Mouse (Mus musculus) forebrain, embryonic 14.5 days (tissue): Measurements from ENCODE around the gene Gm10382. TPM values are rescaled to one million over a fixed set of nuclear protein-coding genes. Genes with fewer than 3 reads are reported as not detected.
A peak's percentile ranks its signal among the peaks of the same experiment; 100 is the strongest.
"Not testable (repeated sequence)": the region's sequence is repeated elsewhere in the genome, so short reads cannot be mapped to it uniquely, and the experiment has no call there.

Source experiments
- ATAC-seq: fragments of 200-750 bp; cut with Nextera tagmentation; 2 replicates; pipeline ENCODE4 v1.8.0; 2017; ENCODE audit warnings: mild to moderate bottlenecking, moderate library complexity
- DNase-seq: peaks from one replicate; pipeline ENCODE4 v3.0.0-alpha.2; 2015; ENCODE audit warnings: low spot score
- H3K27ac ChIP-seq: fragments of 300-500 bp; sonication (generic); 2 replicates; pipeline ENCODE4 v1.5.1; 2014; ENCODE audit warnings: low read depth, mild to moderate bottlenecking, control low read depth, low read length, moderate library complexity
- H3K27me3 ChIP-seq: fragments of 300-500 bp; sonication (generic); replicated peaks from 2 replicates; pipeline ENCODE4 v1.6.1; 2014; ENCODE audit warnings: low read length, control low read depth, mixed read lengths; ENCODE audit not compliant: control insufficient read depth, insufficient read depth
- H3K36me3 ChIP-seq: fragments of 300-500 bp; sonication (generic); 2 replicates; pipeline ENCODE4 v1.6.1; 2014; ENCODE audit warnings: low read length, control low read depth; ENCODE audit not compliant: control insufficient read depth, insufficient read depth
- H3K4me1 ChIP-seq: fragments of 300-500 bp; sonication (generic); 2 replicates; pipeline ENCODE4 v1.6.1; 2014; ENCODE audit warnings: antibody characterized with exemption, low read length, control low read depth; ENCODE audit not compliant: control insufficient read depth, insufficient read depth
- H3K4me2 ChIP-seq: fragments of 300-500 bp; sonication (generic); 2 replicates; pipeline ENCODE4 v1.6.1; 2014; ENCODE audit warnings: mild to moderate bottlenecking, control low read depth, low read length
- H3K4me3 ChIP-seq: fragments of 300-500 bp; sonication (generic); 2 replicates; pipeline ENCODE4 v1.5.1; 2014; ENCODE audit warnings: low read depth, low read length, control low read depth
- H3K9ac ChIP-seq: fragments of 300-500 bp; sonication (generic); 2 replicates; pipeline ENCODE4 v1.6.1; 2014; ENCODE audit warnings: mild to moderate bottlenecking, low read length, control low read depth, moderate library complexity
- H3K9me3 ChIP-seq: fragments of 300-500 bp; sonication (generic); replicated peaks from 2 replicates; pipeline ENCODE4 v1.6.1; 2016; ENCODE audit warnings: low read length, control low read depth, mixed read lengths; ENCODE audit not compliant: control insufficient read depth
- WGBS: fragments of 180-500 bp; shearing (Covaris S2); extraction: QIAGEN DNeasy Blood & Tissue Kit; methylation state at CpG from one replicate; pipeline ENCODE4 v1.1.7; 2014; 5-methylcytosine and 5-hydroxymethylcytosine counted together
- polyA plus RNA-seq: library from polyadenylated mRNA; unstranded; fragments of >200 nt; fragmentation: Nextera tagmentation; extraction: Ambion mirVana; gene quantifications from 2 replicates; pipeline ENCODE4 v1.2.1, GENCODE M21; 2014

The Gm10382 gene
- polyA plus RNA-seq, 1 experiment from 2014 or later, result 0.33 TPM

DNA sequence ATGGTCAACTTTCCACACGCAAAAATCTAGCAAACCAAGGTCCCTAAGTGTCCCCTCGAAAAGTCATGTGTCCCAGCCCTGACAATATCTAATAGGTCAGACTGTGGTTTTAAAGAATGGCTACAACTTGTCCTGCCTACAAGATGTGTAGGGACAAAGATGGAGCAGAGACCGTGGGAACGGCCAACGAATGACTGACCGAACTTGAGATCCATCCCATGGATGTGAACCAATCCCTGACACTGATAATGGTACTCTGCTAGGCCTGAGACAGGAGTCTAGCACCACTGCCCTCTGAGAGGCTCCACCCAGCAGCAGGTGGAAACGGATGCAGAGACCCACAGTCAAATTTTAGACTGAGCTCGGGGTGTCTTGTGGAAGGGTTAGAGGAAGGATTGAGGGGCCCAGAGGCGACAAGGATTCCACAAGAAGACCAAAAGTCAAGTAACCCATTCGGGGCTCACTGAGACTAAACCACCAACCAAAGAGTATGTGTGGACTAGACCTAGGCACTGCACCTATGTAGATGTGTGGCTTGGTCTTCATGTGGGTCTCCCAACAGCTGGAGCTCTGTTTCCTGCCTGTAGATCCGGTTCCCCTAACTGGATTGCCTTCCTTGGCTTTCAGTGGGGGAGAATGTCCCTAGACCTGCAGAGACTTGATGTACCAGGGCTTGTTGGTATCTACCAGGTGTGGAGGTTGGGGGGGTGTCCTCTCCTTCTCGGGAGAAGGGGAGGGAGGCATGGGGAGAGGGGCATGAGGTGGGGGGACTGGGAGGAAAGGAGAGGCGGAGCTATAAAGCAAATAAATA, 18.1 kb downstream of the Gm10382 start:
- 0 out of 2 replicates have a peak, but pooled peaks cover 7% of the 10 kb centered on the region for H3K4me1 ChIP-seq
- H3K4me3 ChIP-seq, result peak overlapping the region; percentile 48
- peak overlapping the region; percentile 86 for H3K27ac ChIP-seq
- no peaks in the 10 kb centered on the region for H3K36me3 ChIP-seq
- H3K9ac ChIP-seq, result peak overlapping the region; percentile 70; the same call in 1 of the 2 replicates
- WGBS, result 58% methylated on average over 13 of the region's 13 CpGs
- no peaks in the 10 kb centered on the region for H3K27me3 ChIP-seq
- H3K4me2 ChIP-seq, result peak overlapping the region; percentile 71
- DNase-seq (no peak), ATAC-seq (no peak)
- H3K9me3 ChIP-seq, result no peaks in the 10 kb centered on the region

GRCm38 (mm10) chr5:125407910-125408575, 18.9 kb downstream of the Gm10382 start:
- H3K4me2 ChIP-seq, result no peak overlapping the region
- H3K27me3 ChIP-seq, result no peaks in the 10 kb centered on the region
- no peaks in the 10 kb centered on the region for H3K36me3 ChIP-seq
- H3K9me3 ChIP-seq, result no peaks in the 10 kb centered on the region
- H3K4me3 ChIP-seq, result no peak overlapping the region
- H3K9ac ChIP-seq, result no peak overlapping the region
- 73% methylated on average over 14 of the region's 14 CpGs for WGBS
- DNase-seq (no peak), ATAC-seq (no peak)
- H3K4me1 ChIP-seq, result 0 out of 2 replicates have a peak, but pooled peaks cover 7% of the 10 kb centered on the region
- no peak overlapping the region for H3K27ac ChIP-seq

- WGBS, result under 1% methylated on average over 13 of the region's 13 CpGs
- ATAC-seq, result peak; percentile 27
- H3K27ac ChIP-seq, result no peak overlapping the region
These were observed 19.7 kb downstream of the Gm10382 start for GRCm38 (mm10) chr5:125408842-125409241.

DNA sequence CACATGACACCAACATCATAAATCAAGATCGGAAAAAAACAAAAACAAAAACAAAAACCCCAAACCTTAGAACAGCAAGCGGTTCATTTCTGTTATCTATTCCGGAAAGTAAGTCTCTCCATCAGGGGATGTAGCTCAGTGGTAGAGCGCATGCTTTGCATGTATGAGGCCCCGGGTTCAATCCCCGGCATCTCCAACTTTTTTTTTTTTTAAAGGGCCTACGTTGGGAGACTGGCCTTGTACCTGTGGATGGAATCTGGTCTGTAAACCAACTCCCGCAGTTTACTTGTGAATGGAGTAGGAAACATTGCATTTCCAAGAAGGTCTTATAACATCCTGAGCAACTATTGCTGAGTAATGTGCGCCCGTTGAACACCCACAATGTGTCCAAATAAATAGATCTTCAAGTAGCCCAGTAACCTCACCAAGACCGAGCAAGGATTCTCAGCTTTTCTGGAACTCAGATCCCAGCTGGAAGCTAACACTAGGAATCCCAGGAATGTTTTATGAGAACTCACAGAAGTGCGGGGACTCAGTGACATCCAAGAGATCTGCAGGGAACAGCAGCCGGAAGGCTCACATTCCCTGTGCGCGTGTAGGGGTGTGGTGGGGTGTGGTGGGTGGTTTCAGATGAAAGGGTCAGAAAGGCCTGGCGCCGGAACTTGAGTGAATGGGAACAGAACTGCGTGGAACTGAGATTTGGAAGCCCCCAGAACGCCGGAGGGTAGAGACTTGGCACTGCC, 20.4 kb downstream of the Gm10382 start:
- WGBS, result 11% methylated on average over 20 of the region's 20 CpGs
- H3K27ac ChIP-seq, result no peak overlapping the region

More at GRCm38 (mm10) chr5:125408842-125409241, 19.7 kb downstream of the Gm10382 start:
- peak overlapping the region; percentile 4; the same call in 1 of the 2 replicates for H3K4me3 ChIP-seq
- H3K4me1 ChIP-seq, result 0 out of 2 replicates have a peak, but pooled peaks cover 7% of the 10 kb centered on the region
- peak; percentile 89 for DNase-seq
- peaks cover 8% of the 10 kb centered on the region for H3K36me3 ChIP-seq
- no peaks in the 10 kb centered on the region for H3K27me3 ChIP-seq
- no peak overlapping the region for H3K9ac ChIP-seq
- H3K4me2 ChIP-seq, result peak overlapping the region; percentile 14
- no peaks in the 10 kb centered on the region for H3K9me3 ChIP-seq

DNA sequence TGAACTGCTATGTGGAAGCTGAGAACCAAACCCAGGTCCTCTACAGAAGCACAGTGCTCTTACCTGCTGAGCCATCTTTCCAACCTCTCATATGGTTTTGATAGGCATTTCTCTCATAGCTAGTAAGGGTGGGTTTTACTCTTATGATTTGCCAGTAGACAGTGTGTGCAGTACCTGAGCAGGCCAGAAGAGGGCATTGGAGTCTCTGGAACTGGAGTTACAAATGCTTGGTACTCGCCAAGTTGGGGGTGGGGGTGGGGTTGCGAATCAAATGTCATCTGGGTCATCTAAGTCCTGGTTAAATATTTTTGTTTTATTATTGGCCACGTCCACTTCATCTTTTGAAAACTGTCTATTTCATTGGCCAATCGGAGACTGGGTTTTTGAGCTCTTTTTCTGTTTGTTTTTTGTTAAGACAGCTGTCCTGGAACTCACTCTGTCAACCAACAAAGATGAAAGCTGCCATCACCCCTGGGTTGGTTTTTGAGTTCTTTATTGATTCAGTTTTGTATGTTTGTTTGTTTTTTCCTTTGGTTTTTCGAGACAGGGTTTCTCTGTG, 22.9 kb downstream of the Gm10382 start:
- 65% methylated on average over 5 of the region's 5 CpGs for WGBS
- no peak overlapping the region for H3K4me2 ChIP-seq
- H3K36me3 ChIP-seq, result peaks cover 38% of the 10 kb centered on the region
- ATAC-seq (no peak), DNase-seq (peak; percentile 59)
- H3K4me1 ChIP-seq, result 0 out of 2 replicates have a peak, but pooled peaks cover 3% of the 10 kb centered on the region
- H3K9ac ChIP-seq, result no peak overlapping the region
- no peak overlapping the region for H3K27ac ChIP-seq
- no peak overlapping the region for H3K4me3 ChIP-seq
- no peaks in the 10 kb centered on the region for H3K27me3 ChIP-seq
- H3K9me3 ChIP-seq, result no peaks in the 10 kb centered on the region

More for the DNA sequence above, 20.4 kb downstream of the Gm10382 start:
- ATAC-seq (no peak), DNase-seq (peak; percentile 72)
- no peaks in the 10 kb centered on the region for H3K9me3 ChIP-seq
- peaks cover 13% of the 10 kb centered on the region for H3K36me3 ChIP-seq
- H3K27me3 ChIP-seq, result no peaks in the 10 kb centered on the region
- no peak overlapping the region for H3K9ac ChIP-seq
- peak overlapping the region; percentile 14 for H3K4me2 ChIP-seq
- H3K4me1 ChIP-seq, result 0 out of 2 replicates have a peak, but pooled peaks cover 7% of the 10 kb centered on the region
- H3K4me3 ChIP-seq, result peak overlapping the region; percentile 4; the same call in 1 of the 2 replicates

DNA sequence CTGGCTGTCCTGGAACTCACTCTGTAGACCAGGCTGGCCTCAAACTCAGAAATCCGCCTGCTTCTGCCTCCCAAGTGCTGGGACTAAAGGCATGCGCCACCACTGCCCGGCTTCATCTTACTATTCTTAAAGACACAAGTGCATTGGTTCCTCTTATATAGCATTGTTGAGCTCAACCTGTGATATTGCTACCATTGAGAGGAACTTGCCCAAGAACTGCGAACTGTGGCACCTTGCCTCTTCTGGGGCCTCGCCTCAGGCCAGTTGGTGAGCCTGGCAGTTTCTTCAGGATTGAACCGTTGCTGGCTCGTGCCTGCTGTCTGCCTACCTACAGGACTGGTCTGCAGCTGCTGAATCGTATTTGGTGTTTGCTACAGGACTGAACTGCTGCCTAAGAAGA, 23.4 kb downstream of the Gm10382 start:
- H3K27ac ChIP-seq, H3K4me1 ChIP-seq, ATAC-seq, H3K27me3 ChIP-seq, H3K9ac ChIP-seq, H3K4me2 ChIP-seq, H3K4me3 ChIP-seq, DNase-seq, H3K9me3 ChIP-seq: not testable (repeated sequence)
- 90% methylated on average over 8 of the region's 8 CpGs for WGBS
- peaks cover 43% of the 10 kb centered on the region for H3K36me3 ChIP-seq

GRCm38 (mm10) chr5:125413763-125414162, 24.6 kb downstream of the Gm10382 start:
- ATAC-seq (no peak), DNase-seq (peak; percentile 48)
- no peak overlapping the region for H3K4me3 ChIP-seq
- peaks cover 55% of the 10 kb centered on the region for H3K36me3 ChIP-seq
- WGBS, result 45% methylated on average over 4 of the region's 4 CpGs
- H3K4me1 ChIP-seq, result no peaks in the 10 kb centered on the region
- no peak overlapping the region for H3K9ac ChIP-seq
- H3K4me2 ChIP-seq, result no peak overlapping the region
- H3K9me3 ChIP-seq, result no peaks in the 10 kb centered on the region
- peak overlapping the region; percentile 33; the same call in 1 of the 2 replicates for H3K27ac ChIP-seq
- no peaks in the 10 kb centered on the region for H3K27me3 ChIP-seq

DNA sequence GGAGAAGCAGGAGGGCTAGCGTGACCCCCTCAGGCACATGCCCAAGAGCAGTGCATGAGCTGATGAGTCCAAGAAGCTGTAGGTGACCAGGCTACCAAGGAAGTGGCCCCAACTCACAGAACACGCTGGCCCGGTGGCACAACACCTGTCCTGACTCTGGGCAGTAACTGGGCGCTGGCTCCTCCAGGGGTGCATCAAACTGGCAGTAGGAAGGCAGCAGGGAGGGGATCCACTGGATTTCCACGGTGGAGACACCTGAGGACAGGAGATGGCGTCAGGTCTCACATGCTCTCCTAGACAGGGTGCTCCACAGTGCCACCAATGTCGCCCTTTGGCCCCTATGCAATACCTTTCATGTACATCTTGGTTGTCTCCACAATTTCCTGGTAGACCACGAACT, 27.1 kb downstream of the Gm10382 start:
- H3K27ac ChIP-seq, result no peak overlapping the region
- ATAC-seq, result no peak
- no peaks in the 10 kb centered on the region for H3K4me1 ChIP-seq
- no peaks in the 10 kb centered on the region for H3K9me3 ChIP-seq
- 95% methylated on average over 8 of the region's 8 CpGs for WGBS
- DNase-seq, result no peak
- no peak overlapping the region for H3K9ac ChIP-seq
- H3K4me3 ChIP-seq, result no peak overlapping the region
- H3K36me3 ChIP-seq, result peaks cover 79% of the 10 kb centered on the region
- no peak overlapping the region for H3K4me2 ChIP-seq
- H3K27me3 ChIP-seq, result no peaks in the 10 kb centered on the region
